Mouse (Mus musculus) large intestine, adult 2 months (tissue): ENCODE results near the gene Barhl2. TPM values are rescaled to one million over a fixed set of nuclear protein-coding genes. Genes with fewer than 3 reads are reported as not detected.

ENCODE experiments used
- DNase-seq: peaks from one replicate; pipeline ENCODE4 v3.0.0-alpha.2; 2012; ENCODE audit warnings: low read depth, low spot score
- WGBS: fragments of 180-500 bp; shearing (Covaris S2); methylation state at CpG from one replicate; pipeline ENCODE4 v1.1.7; 2018; 5-methylcytosine and 5-hydroxymethylcytosine counted together
- polyA plus RNA-seq: library from polyadenylated mRNA; depleted of rRNA; stranded (reverse); fragments of >200 nt; gene quantifications from 2 replicates; pipeline ENCODE4 v1.2.3, GENCODE M21; 2012; rRNA removed

The Barhl2 gene
- polyA plus RNA-seq, 1 experiment, result not detected

DNA sequence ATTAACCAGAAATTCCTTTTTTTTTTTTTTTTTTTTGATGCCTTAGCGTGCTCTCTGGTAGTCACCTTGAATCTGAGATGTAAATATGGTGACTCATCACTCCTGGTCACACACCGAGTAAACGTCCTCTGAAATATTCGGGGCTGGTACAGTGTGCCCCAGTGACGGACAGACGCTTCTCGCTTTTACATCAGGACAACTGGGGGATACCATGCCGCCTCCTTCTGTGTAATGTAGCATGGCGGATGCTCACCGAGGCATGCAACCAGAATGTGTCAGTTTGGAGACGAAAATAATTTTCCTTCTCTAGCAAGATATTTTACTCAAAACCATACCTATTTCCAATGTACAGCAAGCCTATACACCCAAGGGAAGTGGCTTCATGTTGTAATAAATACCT is 37.6 kb downstream of the Barhl2 start:
- 69% methylated on average over 11 of the region's 11 CpGs for WGBS
- DNase-seq, result no peak

GRCm38 (mm10) chr5:106417210-106417609 is 40.8 kb downstream of the Barhl2 start:
- no peak for DNase-seq
- 32% methylated on average over 7 of the region's 7 CpGs for WGBS

- DNase-seq, result no peak
- WGBS, result 22% methylated on average over 6 of the region's 6 CpGs
Observed at GRCm38 (mm10) chr5:106416550-106416949, 41.4 kb downstream of the Barhl2 start.

DNA sequence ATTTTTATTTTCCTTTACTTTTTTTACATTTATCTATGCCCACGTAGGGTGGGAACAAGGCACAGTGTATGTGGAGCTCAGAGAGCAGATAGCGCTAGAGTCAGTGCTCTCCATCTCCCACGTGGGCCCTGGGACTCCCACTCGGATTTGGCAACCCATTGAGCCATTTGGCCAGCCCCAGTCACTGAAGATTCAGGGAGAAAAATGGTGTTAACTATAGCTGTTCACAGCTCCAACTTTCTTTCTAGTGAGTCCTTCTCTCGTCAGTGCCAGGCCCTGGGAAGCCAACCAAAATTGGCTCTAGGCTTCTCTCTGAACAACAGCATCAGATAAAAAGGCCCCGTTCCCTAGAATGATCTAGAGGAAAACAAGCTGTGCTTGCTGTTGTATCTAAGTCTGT is 42.2 kb downstream of the Barhl2 start:
- WGBS, result 84% methylated on average over 6 of the region's 6 CpGs
- DNase-seq, result no peak

DNA sequence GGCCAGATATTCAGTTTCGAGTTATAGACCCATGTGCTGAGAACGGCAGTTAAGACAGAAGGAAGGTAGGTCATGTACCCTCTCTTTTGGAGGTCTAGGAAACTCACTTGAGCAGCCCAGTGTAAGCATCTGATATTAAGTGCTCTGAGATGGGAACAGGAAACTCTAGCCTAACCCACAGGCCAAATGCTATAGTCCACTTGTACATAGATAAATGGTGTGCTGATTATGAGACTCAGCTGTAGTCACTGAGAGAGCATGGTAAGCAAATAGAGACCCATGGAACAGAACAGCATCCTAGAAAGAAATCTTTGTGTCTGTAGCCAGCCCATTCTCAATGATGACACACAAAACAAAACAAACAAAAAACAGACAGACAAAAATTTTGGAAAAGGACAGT is 55.2 kb downstream of the Barhl2 start:
- no peak for DNase-seq
- 87% methylated on average over 2 of the region's 2 CpGs for WGBS

Other genes with a start within 250 kb of the Barhl2 start
- gene Gm17304, start 150.9 kb upstream of the Barhl2 start, polyA plus RNA-seq, result not detected in 2 replicates
- 3.7 and 9.2 TPM in 2 replicates for gene Zfp644, start 239.1 kb upstream of the Barhl2 start, polyA plus RNA-seq